ENCODE assay signal across 8 mouse cellular contexts in genomic region chr12:31580634-31581318, GRCm38 (mm10). TPM values are rescaled to one million over a fixed set of nuclear protein-coding genes. Genes with fewer than 3 reads are reported as not detected.
DNase-seq lines count a peak whose midpoint lies in the region; ATAC-seq lines count a peak whose summit lies in the region.

No protein-coding gene starts in this region.

- H3K36me3 ChIP-seq in heart, embryonic 12.5 days, result no peaks in the 10 kb centered on the region
- no peaks in the 10 kb centered on the region for H3K36me3 ChIP-seq in hindbrain, embryonic 15.5 days
- no peaks in the 10 kb centered on the region for H3K36me3 ChIP-seq in neural tube, embryonic 14.5 days (ENCODE audit: control insufficient read depth, insufficient read depth, low read length)

- no peak for ATAC-seq in heart, embryonic 12.5 days (ENCODE audit: insufficient number of reproducible peaks, low FRiP score)
- ATAC-seq in hindbrain, embryonic 15.5 days (ENCODE audit: low FRiP score, low read depth), result peak; percentile 97
- peak; percentile 96 for ATAC-seq in neural tube, embryonic 14.5 days (ENCODE audit: low read depth)
- no peak for ATAC-seq in granulocyte monocyte progenitor cell, adult 5-6 weeks (replicated peaks; ENCODE audit: poor library complexity, severe bottlenecking)

- H3K9me3 ChIP-seq in heart, embryonic 12.5 days (replicated peaks), result no peaks in the 10 kb centered on the region
- H3K9me3 ChIP-seq in hindbrain, embryonic 15.5 days, result no peaks in the 10 kb centered on the region
- no peaks in the 10 kb centered on the region for H3K9me3 ChIP-seq in neural tube, embryonic 14.5 days (ENCODE audit: control insufficient read depth, low read length)

- no peak overlapping the region for H3K4me2 ChIP-seq in heart, embryonic 12.5 days
- H3K4me2 ChIP-seq in hindbrain, embryonic 15.5 days, result no peak overlapping the region
- no peak overlapping the region for H3K4me2 ChIP-seq in neural tube, embryonic 14.5 days (ENCODE audit: low read depth, low read length)

- no peak for DNase-seq in heart, postnatal 4 days
- peak; percentile 67 to 74 for DNase-seq in cerebellum, postnatal 14 days
- DNase-seq in T-cell, adult 2 months (ENCODE audit: low spot score), result no peak
- DNase-seq in lung, postnatal 36 days, result no peak

- no peaks in the 10 kb centered on the region for H3K27me3 ChIP-seq in heart, embryonic 12.5 days (replicated peaks)
- no peaks in the 10 kb centered on the region for H3K27me3 ChIP-seq in hindbrain, embryonic 15.5 days
- H3K27me3 ChIP-seq in neural tube, embryonic 14.5 days (ENCODE audit: control insufficient read depth, insufficient read depth, low read length), result no peaks in the 10 kb centered on the region

- peaks cover 8% of the 10 kb centered on the region; the same call in 1 of the 2 replicates for H3K4me1 ChIP-seq in heart, embryonic 12.5 days (replicated peaks)
- H3K4me1 ChIP-seq in hindbrain, embryonic 15.5 days (replicated peaks), result peaks cover 9% of the 10 kb centered on the region
- no peaks in the 10 kb centered on the region for H3K4me1 ChIP-seq in neural tube, embryonic 14.5 days (ENCODE audit: control insufficient read depth, insufficient read depth, low read length)

- 0 out of 2 replicates have a peak overlapping the region, but pooled peaks have one; percentile 20 for H3K27ac ChIP-seq in heart, embryonic 12.5 days (ENCODE audit: poor library complexity, severe bottlenecking)
- H3K27ac ChIP-seq in hindbrain, embryonic 15.5 days (replicated peaks), result 0 out of 2 replicates have a peak overlapping the region, but pooled peaks have one; percentile 3
- no peak overlapping the region for H3K27ac ChIP-seq in neural tube, embryonic 14.5 days (ENCODE audit: low read depth, low read length)

- H3K9ac ChIP-seq in heart, embryonic 12.5 days, result no peak overlapping the region
- no peak overlapping the region for H3K9ac ChIP-seq in hindbrain, embryonic 15.5 days
- no peak overlapping the region for H3K9ac ChIP-seq in neural tube, embryonic 14.5 days (replicated peaks; ENCODE audit: low read depth, low read length)

- 68% methylated on average over 5 of the region's 5 CpGs for WGBS in heart, embryonic 12.5 days
- WGBS in hindbrain, embryonic 15.5 days, result 66% methylated on average over 5 of the region's 5 CpGs
- 83% methylated on average over 5 of the region's 5 CpGs for WGBS in neural tube, embryonic 14.5 days

- H3K4me3 ChIP-seq in heart, embryonic 12.5 days, result no peak overlapping the region
- H3K4me3 ChIP-seq in hindbrain, embryonic 15.5 days, result no peak overlapping the region
- H3K4me3 ChIP-seq in neural tube, embryonic 14.5 days (ENCODE audit: low read depth, low read length), result no peak overlapping the region

RNA-seq across cellular contexts. Expression of gene Slc26a4, which starts 21.0 kb away (rescaled TPM):
- 0.14 and 0.19 TPM in 2 replicates for polyA plus RNA-seq in heart, embryonic 12.5 days (2016; fragmentation: Nextera tagmentation; extraction: Ambion mirVana)
- total RNA-seq in heart, postnatal 4 days (2021), result under 1 TPM; 0.17 to 0.32 TPM
- polyA plus RNA-seq in hindbrain, embryonic 15.5 days (2015; fragmentation: Nextera tagmentation; extraction: Ambion mirVana), result 0.07 TPM in 1 of 2 replicates, not detected in the other
- 0.11 TPM in 1 of 2 replicates, not detected in the other for polyA plus RNA-seq in neural tube, embryonic 14.5 days (2014; fragmentation: Nextera tagmentation; extraction: Ambion mirVana)
- not detected in 2 replicates for total RNA-seq in granulocyte monocyte progenitor cell, adult 5-6 weeks (2014; fragmentation: Nextera tagmentation)
- total RNA-seq in granulocyte monocyte progenitor cell, adult 5-6 weeks (2017), result not detected in 2 replicates

RNA-seq across cellular contexts. Expression of gene Bcap29, which starts 53.7 kb away (rescaled TPM):
- 52.7 and 52.8 TPM in 2 replicates for polyA plus RNA-seq in heart, embryonic 12.5 days (2016; fragmentation: Nextera tagmentation; extraction: Ambion mirVana)
- 10 to 100 TPM; 25.9 to 27.5 TPM for total RNA-seq in heart, postnatal 4 days (2021)
- 28.0 and 29.7 TPM in 2 replicates for polyA plus RNA-seq in hindbrain, embryonic 15.5 days (2015; fragmentation: Nextera tagmentation; extraction: Ambion mirVana)
- polyA plus RNA-seq in neural tube, embryonic 14.5 days (2014; fragmentation: Nextera tagmentation; extraction: Ambion mirVana), result 33.1 and 33.7 TPM in 2 replicates
- 68.8 and 85.3 TPM in 2 replicates for total RNA-seq in granulocyte monocyte progenitor cell, adult 5-6 weeks (2014; fragmentation: Nextera tagmentation)
- total RNA-seq in granulocyte monocyte progenitor cell, adult 5-6 weeks (2017), result 53.7 and 59.5 TPM in 2 replicates

Comparison
In these comparisons a context has a peak if more than half of its experiments do, and no peak if none do; other contexts are left out.
1. ATAC-seq: peak in hindbrain, embryonic 15.5 days (single experiment) and neural tube, embryonic 14.5 days (single experiment); none in heart, embryonic 12.5 days (single experiment) and granulocyte monocyte progenitor cell, adult 5-6 weeks (single experiment).
2. DNase-seq: peak in cerebellum, postnatal 14 days (2 of 2); none in heart, postnatal 4 days (single experiment), T-cell, adult 2 months (single experiment) and lung, postnatal 36 days (single experiment).